Mouse (Mus musculus): ENCODE measurements around the gene Madd. TPM values are rescaled to one million over a fixed set of nuclear protein-coding genes. Genes with fewer than 3 reads are reported as not detected.

Gene Madd
- polyA plus RNA-seq, 1 experiment from 2014 or later, result 62.1 TPM

- H3K4me3 ChIP-seq (ENCODE audit: low read depth, low read length), result peak overlapping the region; percentile 94
- H3K4me2 ChIP-seq (ENCODE audit: low read length), result peak overlapping the region; percentile 87
- peak overlapping the region; percentile 96 for H3K27ac ChIP-seq (ENCODE audit: low read length)
- H3K4me1 ChIP-seq (ENCODE audit: control insufficient read depth, insufficient read depth, low read length), result peaks cover 25% of the 10 kb centered on the region
- no peaks in the 10 kb centered on the region for H3K9me3 ChIP-seq (replicated peaks; ENCODE audit: control insufficient read depth, low read length, poor library complexity, severe bottlenecking)
- ATAC-seq, result peak; percentile 97
- peak overlapping the region; percentile 94 for H3K9ac ChIP-seq (ENCODE audit: low read depth, low read length)
- no peaks in the 10 kb centered on the region for H3K27me3 ChIP-seq (ENCODE audit: control insufficient read depth, insufficient read depth, low read depth, low read length)
- 1% methylated on average over 70 of the region's 81 CpGs for WGBS
- H3K36me3 ChIP-seq (ENCODE audit: control insufficient read depth, insufficient read depth, low read length), result peaks cover 8% of the 10 kb centered on the region; the same call in 1 of the 2 replicates
Measured at GRCm38 (mm10) chr2:91182405-91183147, 1.1 kb downstream of the Madd start.

- peaks cover 25% of the 10 kb centered on the region for H3K4me1 ChIP-seq (ENCODE audit: control insufficient read depth, insufficient read depth, low read length)
- H3K36me3 ChIP-seq (ENCODE audit: control insufficient read depth, insufficient read depth, low read length), result peaks cover 9% of the 10 kb centered on the region; the same call in 1 of the 2 replicates
- no peaks in the 10 kb centered on the region for H3K9me3 ChIP-seq (replicated peaks; ENCODE audit: control insufficient read depth, low read length, poor library complexity, severe bottlenecking)
- WGBS, result 8% methylated on average over 8 of the region's 8 CpGs
- H3K27ac ChIP-seq (ENCODE audit: low read length), result peak overlapping the region; percentile 96
- peak overlapping the region; percentile 94 for H3K4me3 ChIP-seq (ENCODE audit: low read depth, low read length)
- peak overlapping the region; percentile 87 for H3K4me2 ChIP-seq (ENCODE audit: low read length)
- H3K9ac ChIP-seq (ENCODE audit: low read depth, low read length), result peak overlapping the region; percentile 94
- no peaks in the 10 kb centered on the region for H3K27me3 ChIP-seq (ENCODE audit: control insufficient read depth, insufficient read depth, low read depth, low read length)
- no peak for ATAC-seq
Measured at GRCm38 (mm10) chr2:91182016-91182404, 1.6 kb downstream of the Madd start.

- Histone ChIP-seq H3K36me3 (ENCODE audit: control insufficient read depth, insufficient read depth, low read length) (peaks cover 12% of the 10 kb centered on the region; the same call in 1 of the 2 replicates), H3K9me3 (replicated peaks; ENCODE audit: control insufficient read depth, low read length, poor library complexity, severe bottlenecking) (no peaks in the 10 kb centered on the region), H3K4me2 (ENCODE audit: low read length) (peak overlapping the region; percentile 87; the same call in 1 of the 2 replicates), H3K4me3 (ENCODE audit: low read depth, low read length) (no peak overlapping the region), H3K4me1 (ENCODE audit: control insufficient read depth, insufficient read depth, low read length) (peaks cover 25% of the 10 kb centered on the region), H3K27me3 (ENCODE audit: control insufficient read depth, insufficient read depth, low read depth, low read length) (no peaks in the 10 kb centered on the region), H3K27ac (ENCODE audit: low read length) (no peak overlapping the region), H3K9ac (ENCODE audit: low read depth, low read length) (peak overlapping the region; percentile 94; the same call in 1 of the 2 replicates)
- ATAC-seq, result no peak
- 69% methylated on average over 5 of the region's 5 CpGs for WGBS
Measured at GRCm38 (mm10) chr2:91180706-91181105, 2.9 kb downstream of the Madd start.

GRCm38 (mm10) chr2:91179825-91180224 lies 3.8 kb downstream of the Madd start:
- H3K4me1 ChIP-seq (ENCODE audit: control insufficient read depth, insufficient read depth, low read length), result peaks cover 25% of the 10 kb centered on the region
- H3K27ac ChIP-seq (ENCODE audit: low read length), result no peak overlapping the region
- no peak overlapping the region for H3K4me3 ChIP-seq (ENCODE audit: low read depth, low read length)
- no peak for ATAC-seq
- H3K9ac ChIP-seq (ENCODE audit: low read depth, low read length), result no peak overlapping the region
- WGBS, result 48% methylated on average over 4 of the region's 4 CpGs
- no peaks in the 10 kb centered on the region for H3K9me3 ChIP-seq (replicated peaks; ENCODE audit: control insufficient read depth, low read length, poor library complexity, severe bottlenecking)
- no peak overlapping the region for H3K4me2 ChIP-seq (ENCODE audit: low read length)
- peaks cover 17% of the 10 kb centered on the region for H3K36me3 ChIP-seq (ENCODE audit: control insufficient read depth, insufficient read depth, low read length)
- no peaks in the 10 kb centered on the region for H3K27me3 ChIP-seq (ENCODE audit: control insufficient read depth, insufficient read depth, low read depth, low read length)

GRCm38 (mm10) chr2:91176234-91176633 lies 7.4 kb downstream of the Madd start:
- 77% methylated on average over 6 of the region's 6 CpGs for WGBS
- H3K27ac ChIP-seq (ENCODE audit: low read length), result no peak overlapping the region
- H3K9me3 ChIP-seq (replicated peaks; ENCODE audit: control insufficient read depth, low read length, poor library complexity, severe bottlenecking), result no peaks in the 10 kb centered on the region
- H3K4me2 ChIP-seq (ENCODE audit: low read length), result no peak overlapping the region
- ATAC-seq, result no peak
- peaks cover 14% of the 10 kb centered on the region for H3K4me1 ChIP-seq (ENCODE audit: control insufficient read depth, insufficient read depth, low read length)
- H3K9ac ChIP-seq (ENCODE audit: low read depth, low read length), result no peak overlapping the region
- peaks cover 41% of the 10 kb centered on the region for H3K36me3 ChIP-seq (ENCODE audit: control insufficient read depth, insufficient read depth, low read length)
- H3K4me3 ChIP-seq (ENCODE audit: low read depth, low read length), result no peak overlapping the region
- no peaks in the 10 kb centered on the region for H3K27me3 ChIP-seq (ENCODE audit: control insufficient read depth, insufficient read depth, low read depth, low read length)

- Histone ChIP-seq H3K36me3 (ENCODE audit: control insufficient read depth, insufficient read depth, low read length) (peaks cover 44% of the 10 kb centered on the region), H3K9ac (ENCODE audit: low read depth, low read length) (no peak overlapping the region), H3K4me1 (ENCODE audit: control insufficient read depth, insufficient read depth, low read length) (peaks cover 7% of the 10 kb centered on the region), H3K27ac (ENCODE audit: low read length) (no peak overlapping the region), H3K27me3 (ENCODE audit: control insufficient read depth, insufficient read depth, low read depth, low read length) (no peaks in the 10 kb centered on the region), H3K9me3 (replicated peaks; ENCODE audit: control insufficient read depth, low read length, poor library complexity, severe bottlenecking) (no peaks in the 10 kb centered on the region), H3K4me3 (ENCODE audit: low read depth, low read length) (no peak overlapping the region), H3K4me2 (ENCODE audit: low read length) (no peak overlapping the region)
- WGBS, result 90% methylated on average over 4 of the region's 4 CpGs
- ATAC-seq, result no peak
Measured at GRCm38 (mm10) chr2:91175490-91175889, 8.1 kb downstream of the Madd start.

GRCm38 (mm10) chr2:91169587-91170322 lies 13.9 kb downstream of the Madd start:
- no peak for ATAC-seq
- 91% methylated on average over 25 of the region's 25 CpGs for WGBS
- H3K9ac ChIP-seq (ENCODE audit: low read depth, low read length), result no peak overlapping the region

GRCm38 (mm10) chr2:91167629-91168028 lies 16.0 kb downstream of the Madd start:
- no peaks in the 10 kb centered on the region for H3K27me3 ChIP-seq (ENCODE audit: control insufficient read depth, insufficient read depth, low read depth, low read length)
- no peaks in the 10 kb centered on the region for H3K9me3 ChIP-seq (replicated peaks; ENCODE audit: control insufficient read depth, low read length, poor library complexity, severe bottlenecking)
- no peak overlapping the region for H3K4me3 ChIP-seq (ENCODE audit: low read depth, low read length)
- WGBS, result 81% methylated on average over 4 of the region's 4 CpGs
- H3K27ac ChIP-seq (ENCODE audit: low read length), result no peak overlapping the region
- peaks cover 65% of the 10 kb centered on the region for H3K36me3 ChIP-seq (ENCODE audit: control insufficient read depth, insufficient read depth, low read length)
- no peak overlapping the region for H3K4me2 ChIP-seq (ENCODE audit: low read length)
- H3K4me1 ChIP-seq (ENCODE audit: control insufficient read depth, insufficient read depth, low read length), result no peaks in the 10 kb centered on the region
- no peak overlapping the region for H3K9ac ChIP-seq (ENCODE audit: low read depth, low read length)
- no peak for ATAC-seq

More at GRCm38 (mm10) chr2:91169587-91170322, 13.9 kb downstream of the Madd start:
- Histone ChIP-seq H3K27ac (ENCODE audit: low read length) (no peak overlapping the region), H3K4me1 (ENCODE audit: control insufficient read depth, insufficient read depth, low read length) (no peaks in the 10 kb centered on the region), H3K4me2 (ENCODE audit: low read length) (no peak overlapping the region), H3K27me3 (ENCODE audit: control insufficient read depth, insufficient read depth, low read depth, low read length) (no peaks in the 10 kb centered on the region), H3K4me3 (ENCODE audit: low read depth, low read length) (no peak overlapping the region), H3K36me3 (ENCODE audit: control insufficient read depth, insufficient read depth, low read length) (peaks cover 71% of the 10 kb centered on the region), H3K9me3 (replicated peaks; ENCODE audit: control insufficient read depth, low read length, poor library complexity, severe bottlenecking) (no peaks in the 10 kb centered on the region)

- ATAC-seq, result no peak
- no peaks in the 10 kb centered on the region for H3K27me3 ChIP-seq (ENCODE audit: control insufficient read depth, insufficient read depth, low read depth, low read length)
- no peaks in the 10 kb centered on the region for H3K4me1 ChIP-seq (ENCODE audit: control insufficient read depth, insufficient read depth, low read length)
- H3K36me3 ChIP-seq (ENCODE audit: control insufficient read depth, insufficient read depth, low read length), result peaks cover 64% of the 10 kb centered on the region
- no peak overlapping the region for H3K4me2 ChIP-seq (ENCODE audit: low read length)
- H3K9ac ChIP-seq (ENCODE audit: low read depth, low read length), result no peak overlapping the region
- no peak overlapping the region for H3K27ac ChIP-seq (ENCODE audit: low read length)
- WGBS, result 94% methylated on average over 6 of the region's 6 CpGs
- H3K4me3 ChIP-seq (ENCODE audit: low read depth, low read length), result no peak overlapping the region
- no peaks in the 10 kb centered on the region for H3K9me3 ChIP-seq (replicated peaks; ENCODE audit: control insufficient read depth, low read length, poor library complexity, severe bottlenecking)
Measured at GRCm38 (mm10) chr2:91164991-91165390, 18.6 kb downstream of the Madd start.

All from midbrain, embryonic 16.5 days (tissue).